Mouse (Mus musculus) liver, embryonic 15.5 days (tissue): ENCODE results near the gene Polrmt. TPM values are rescaled to one million over a fixed set of nuclear protein-coding genes. Genes with fewer than 3 reads are reported as not detected.
A peak's percentile ranks its signal among the peaks of the same experiment; 100 is the strongest.

Experiments used
- ATAC-seq: fragments of 200-750 bp; cut with Nextera tagmentation; 2 replicates; pipeline ENCODE4 v1.8.0; 2017; ENCODE audit warnings: moderate number of reproducible peaks, mild to moderate bottlenecking, moderate library complexity; ENCODE audit not compliant: insufficient read depth
- H3K27ac ChIP-seq: fragments of 300-500 bp; sonication (generic); replicated peaks from 2 replicates; pipeline ENCODE4 v1.5.1; 2015; ENCODE audit warnings: mild to moderate bottlenecking, inconsistent platforms
- H3K27me3 ChIP-seq: fragments of 300-500 bp; sonication (generic); 2 replicates; pipeline ENCODE4 v1.6.1; 2015; ENCODE audit warnings: mild to moderate bottlenecking, inconsistent platforms
- H3K36me3 ChIP-seq: fragments of 300-500 bp; sonication (generic); replicated peaks from 2 replicates; pipeline ENCODE4 v1.6.1; 2015; ENCODE audit warnings: moderate library complexity, mild to moderate bottlenecking, inconsistent platforms
- H3K4me1 ChIP-seq: fragments of 300-500 bp; sonication (generic); replicated peaks from 2 replicates; pipeline ENCODE4 v1.6.1; 2015; ENCODE audit warnings: inconsistent platforms
- H3K4me2 ChIP-seq: fragments of 300-500 bp; sonication (generic); 2 replicates; pipeline ENCODE4 v1.6.1; 2015; ENCODE audit warnings: moderate library complexity, mild to moderate bottlenecking, inconsistent platforms
- H3K4me3 ChIP-seq: fragments of 300-500 bp; sonication (generic); replicated peaks from 2 replicates; pipeline ENCODE4 v1.5.1; 2015; ENCODE audit warnings: mild to moderate bottlenecking, inconsistent platforms
- H3K9ac ChIP-seq: fragments of 300-500 bp; sonication (generic); 2 replicates; pipeline ENCODE4 v1.6.1; 2015; ENCODE audit warnings: moderate library complexity, mild to moderate bottlenecking, inconsistent platforms
- H3K9me3 ChIP-seq: fragments of 300-500 bp; sonication (generic); replicated peaks from 2 replicates; pipeline ENCODE4 v1.6.1; 2016; ENCODE audit warnings: inconsistent platforms
- WGBS: fragments of 180-500 bp; shearing (Covaris S2); methylation state at CpG from one replicate; pipeline ENCODE4 v1.1.7; 2015; ENCODE audit warnings: mixed read lengths; ENCODE audit not compliant: insufficient replicate concordance; 5-methylcytosine and 5-hydroxymethylcytosine counted together
- polyA plus RNA-seq: library from polyadenylated mRNA; unstranded; fragments of >200 nt; fragmentation: Nextera tagmentation; extraction: Ambion mirVana; gene quantifications from 2 replicates; pipeline ENCODE4 v1.2.1, GENCODE M21; 2015

Gene Polrmt
- polyA plus RNA-seq, 1 experiment from 2014 or later = 15.6 TPM

- Histone ChIP-seq H3K9me3 (no peaks in the 10 kb centered on the region), H3K27me3 (peaks cover 74% of the 10 kb centered on the region), H3K9ac (no peak overlapping the region), H3K4me1 (peaks cover 18% of the 10 kb centered on the region), H3K4me3 (no peak overlapping the region), H3K36me3 (no peaks in the 10 kb centered on the region), H3K4me2 (no peak overlapping the region), H3K27ac (no peak overlapping the region)
- ATAC-seq = no peak
- WGBS = 38% methylated on average over 5 of the region's 5 CpGs
These were observed 25.3 kb downstream of the Polrmt start for GRCm38 (mm10) chr10:79721089-79721488.

- no peak overlapping the region for H3K27ac ChIP-seq
- H3K36me3 ChIP-seq = 0 out of 2 replicates have a peak, but pooled peaks cover 1% of the 10 kb centered on the region
- 3% methylated on average over 43 of the region's 43 CpGs for WGBS
- ATAC-seq = no peak
- H3K4me2 ChIP-seq = peak overlapping the region; percentile 88
- peak overlapping the region; percentile 62; the same call in 1 of the 2 replicates for H3K4me3 ChIP-seq
- peaks cover 89% of the 10 kb centered on the region for H3K27me3 ChIP-seq
- peaks cover 30% of the 10 kb centered on the region for H3K4me1 ChIP-seq
- H3K9ac ChIP-seq = no peak overlapping the region
- no peaks in the 10 kb centered on the region for H3K9me3 ChIP-seq
These were observed 28.6 kb downstream of the Polrmt start for GRCm38 (mm10) chr10:79717640-79718357.

GRCm38 (mm10) chr10:79716988-79717355, 29.4 kb downstream of the Polrmt start:
- WGBS = under 1% methylated on average over 43 of the region's 44 CpGs
- Histone ChIP-seq H3K4me3 (peak overlapping the region; percentile 62), H3K9me3 (no peaks in the 10 kb centered on the region), H3K27me3 (peaks cover 81% of the 10 kb centered on the region), H3K27ac (no peak overlapping the region), H3K4me1 (peaks cover 38% of the 10 kb centered on the region), H3K4me2 (peak overlapping the region; percentile 88), H3K9ac (no peak overlapping the region), H3K36me3 (peaks cover 8% of the 10 kb centered on the region)
- no peak for ATAC-seq

- H3K27me3 ChIP-seq = peaks cover 76% of the 10 kb centered on the region
- H3K9me3 ChIP-seq = no peaks in the 10 kb centered on the region
- no peak for ATAC-seq
- WGBS = 2% methylated on average over 62 of the region's 91 CpGs
- H3K4me3 ChIP-seq = peak within 1 kb of the TSS; percentile 62
- peaks cover 43% of the 10 kb centered on the region for H3K4me1 ChIP-seq
- H3K4me2 ChIP-seq = peak within 1 kb of the TSS; percentile 88
- H3K9ac ChIP-seq = no peak within 1 kb of the TSS
- no peak within 1 kb of the TSS for H3K27ac ChIP-seq
- H3K36me3 ChIP-seq = peaks cover 14% of the 10 kb centered on the region
These were observed 30.0 kb downstream of the Polrmt start, which contains the start of gene Hcn2 for GRCm38 (mm10) chr10:79716254-79716987. TSS of gene Hcn2 (plus strand) at chr10:79716634.

- Histone ChIP-seq H3K27ac (no peak overlapping the region), H3K27me3 (peaks cover 63% of the 10 kb centered on the region), H3K36me3 (peaks cover 28% of the 10 kb centered on the region), H3K4me3 (no peak overlapping the region), H3K4me1 (peaks cover 56% of the 10 kb centered on the region), H3K9me3 (no peaks in the 10 kb centered on the region), H3K4me2 (no peak overlapping the region), H3K9ac (no peak overlapping the region)
- no peak for ATAC-seq
- 53% methylated on average over 4 of the region's 4 CpGs for WGBS
These were observed 31.4 kb downstream of the Polrmt start for GRCm38 (mm10) chr10:79714996-79715395.

- peak overlapping the region; percentile 61 for H3K4me2 ChIP-seq
- H3K27me3 ChIP-seq = peaks cover 45% of the 10 kb centered on the region
- H3K9me3 ChIP-seq = no peaks in the 10 kb centered on the region
- peak overlapping the region; percentile 95 for H3K27ac ChIP-seq
- peaks cover 46% of the 10 kb centered on the region for H3K36me3 ChIP-seq
- 28% methylated on average over 1 of the region's 1 CpGs for WGBS
- peaks cover 74% of the 10 kb centered on the region for H3K4me1 ChIP-seq
- no peak for ATAC-seq
- no peak overlapping the region for H3K9ac ChIP-seq
- no peak overlapping the region for H3K4me3 ChIP-seq
These were observed 33.2 kb downstream of the Polrmt start for GRCm38 (mm10) chr10:79713163-79713562.

GRCm38 (mm10) chr10:79712499-79713126, 33.8 kb downstream of the Polrmt start:
- H3K27ac ChIP-seq = peak overlapping the region; percentile 95
- peaks cover 52% of the 10 kb centered on the region for H3K36me3 ChIP-seq
- peak; percentile 90 for ATAC-seq
- peak overlapping the region; percentile 61 for H3K4me2 ChIP-seq
- peak overlapping the region; percentile 24 for H3K4me3 ChIP-seq
- H3K9me3 ChIP-seq = no peaks in the 10 kb centered on the region
- H3K9ac ChIP-seq = peak overlapping the region; percentile 37; the same call in 1 of the 2 replicates
- H3K27me3 ChIP-seq = peaks cover 40% of the 10 kb centered on the region
- 16% methylated on average over 4 of the region's 6 CpGs for WGBS
- peaks cover 77% of the 10 kb centered on the region for H3K4me1 ChIP-seq

- 83% methylated on average over 1 of the region's 1 CpGs for WGBS
- no peak overlapping the region for H3K9ac ChIP-seq
- peak overlapping the region; percentile 61; the same call in 1 of the 2 replicates for H3K4me2 ChIP-seq
- peaks cover 34% of the 10 kb centered on the region for H3K27me3 ChIP-seq
- peaks cover 77% of the 10 kb centered on the region for H3K4me1 ChIP-seq
- no peak overlapping the region for H3K4me3 ChIP-seq
- peaks cover 58% of the 10 kb centered on the region for H3K36me3 ChIP-seq
- ATAC-seq = peak; percentile 32
- peak overlapping the region; percentile 95 for H3K27ac ChIP-seq
- H3K9me3 ChIP-seq = no peaks in the 10 kb centered on the region
These were observed 34.4 kb downstream of the Polrmt start for GRCm38 (mm10) chr10:79712029-79712428.

- H3K27me3 ChIP-seq = peaks cover 6% of the 10 kb centered on the region
- 34% methylated on average over 7 of the region's 7 CpGs for WGBS
- H3K4me3 ChIP-seq = 0 out of 2 replicates have a peak overlapping the region, but pooled peaks have one; percentile 94
- no peak overlapping the region for H3K9ac ChIP-seq
- no peak for ATAC-seq
- peaks cover 68% of the 10 kb centered on the region for H3K36me3 ChIP-seq
- H3K4me1 ChIP-seq = peaks cover 87% of the 10 kb centered on the region
- peak overlapping the region; percentile 96 for H3K27ac ChIP-seq
- no peaks in the 10 kb centered on the region for H3K9me3 ChIP-seq
- peak overlapping the region; percentile 87 for H3K4me2 ChIP-seq
These were observed 37.1 kb downstream of the Polrmt start for GRCm38 (mm10) chr10:79709307-79709706.

GRCm38 (mm10) chr10:79708668-79709067, 37.7 kb downstream of the Polrmt start:
- peaks cover under 1% of the 10 kb centered on the region; the same call in 1 of the 2 replicates for H3K27me3 ChIP-seq
- 90% methylated on average over 21 of the region's 21 CpGs for WGBS
- H3K36me3 ChIP-seq = peaks cover 68% of the 10 kb centered on the region
- H3K9ac ChIP-seq = no peak overlapping the region
- H3K4me1 ChIP-seq = peaks cover 89% of the 10 kb centered on the region
- peak overlapping the region; percentile 96; the same call in 1 of the 2 replicates for H3K27ac ChIP-seq
- peak overlapping the region; percentile 87 for H3K4me2 ChIP-seq
- H3K9me3 ChIP-seq = no peaks in the 10 kb centered on the region
- peak overlapping the region; percentile 94; the same call in 1 of the 2 replicates for H3K4me3 ChIP-seq
- no peak for ATAC-seq

- Histone ChIP-seq H3K4me2 (peak overlapping the region; percentile 87), H3K27ac (peak overlapping the region; percentile 96; the same call in 1 of the 2 replicates)
These were observed 38.6 kb downstream of the Polrmt start for GRCm38 (mm10) chr10:79707759-79708158.

More at GRCm38 (mm10) chr10:79707759-79708158, 38.6 kb downstream of the Polrmt start:
- Histone ChIP-seq H3K9me3 (no peaks in the 10 kb centered on the region), H3K9ac (peak overlapping the region; percentile 97), H3K4me3 (peak overlapping the region; percentile 94), H3K36me3 (peaks cover 66% of the 10 kb centered on the region), H3K4me1 (peaks cover 83% of the 10 kb centered on the region), H3K27me3 (no peaks in the 10 kb centered on the region)
- 70% methylated on average over 4 of the region's 4 CpGs for WGBS
- no peak for ATAC-seq
